Mouse (Mus musculus): ENCODE data around the gene Fbxo46. TPM values are rescaled to one million over a fixed set of nuclear protein-coding genes. Genes with fewer than 3 reads are reported as not detected.
A peak's percentile ranks its signal among the peaks of the same experiment; 100 is the strongest.

Gene Fbxo46
- total and polyA plus RNA-seq, 3 experiments = 10.1 to 13.7 TPM; not detected in 1

DNA sequence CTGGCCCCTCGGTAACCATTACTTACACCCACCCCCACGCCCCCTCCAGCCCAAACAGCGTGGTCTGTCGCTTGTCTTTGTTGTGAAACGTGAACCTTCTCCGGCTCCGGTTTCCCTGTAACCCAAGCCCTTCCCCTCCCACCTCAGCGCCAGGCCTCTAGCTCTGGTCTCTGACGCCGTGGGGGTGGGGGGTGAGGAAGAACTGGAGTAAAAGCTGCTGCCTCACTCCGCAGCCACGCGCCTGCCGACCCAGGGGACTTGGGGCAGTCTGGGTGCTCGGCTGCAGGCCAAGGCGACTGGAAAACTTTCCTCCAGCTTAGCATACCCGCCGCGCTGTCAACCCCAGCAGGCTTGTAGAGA lies 23.9 kb upstream of the Fbxo46 start:
- Histone ChIP-seq H3K9me3 (replicated peaks; ENCODE audit: insufficient read depth, low read length) (no peaks in the 10 kb centered on the region), H3K27me3 (ENCODE audit: control insufficient read depth in 1 of 2, insufficient read depth in 2 of 2, low read length in 2 of 2) (no peaks in the 10 kb centered on the region), H3K4me1 (ENCODE audit: control insufficient read depth in 1 of 2, insufficient read depth in 2 of 2, low read length in 2 of 2) (peaks cover 0 to 9% of the 10 kb centered on the region in 2 experiments; a peak in 3 of 4 replicates), H3K9ac (ENCODE audit: control insufficient read depth, low read depth, low read length, poor library complexity, severe bottlenecking) (peak overlapping the region; percentile 94), H3K79me2 (ENCODE audit: control insufficient read depth, insufficient read depth, low read length, poor library complexity) (peaks cover 8% of the 10 kb centered on the region; the same call in 1 of the 2 replicates), H3K36me3 (ENCODE audit: control insufficient read depth in 1 of 2, insufficient read depth in 2 of 2, low read length in 2 of 2) (no peaks in the 10 kb centered on the region), H3K4me3 (ENCODE audit: control insufficient read depth in 1 of 2, insufficient read depth in 1 of 2, low read depth in 2 of 2, low read length in 2 of 2) (peak overlapping the region; percentile 56 to 72), H3K27ac (ENCODE audit: control insufficient read depth, low read depth, low read length) (no peak overlapping the region)
- no peak for TF ChIP-seq TCF12 (IDR thresholded peaks at IDR 0.05; ENCODE audit: low read depth, low read length)
- TF ChIP-seq USF2 (IDR thresholded peaks at IDR 0.05; ENCODE audit: borderline replicate concordance in 1 of 2, insufficient read depth in 1 of 2, low read depth in 1 of 2, low read length in 2 of 2) = no peak
- no peak for TF ChIP-seq MYB (IDR thresholded peaks at IDR 0.05; ENCODE audit: low read depth, low read length)
- no peak for TF ChIP-seq MYC (IDR thresholded peaks at IDR 0.05; ENCODE audit: low read depth, low read length)
- no peak; the same call in none of the 2 replicates for TF ChIP-seq MXI1 (IDR thresholded peaks at IDR 0.05; ENCODE audit: low read depth, low read length)
- TF ChIP-seq ETS1 (IDR thresholded peaks at IDR 0.05; ENCODE audit: low read depth, low read length) = no peak
- no peak for TF ChIP-seq MAX (IDR thresholded peaks at IDR 0.05; ENCODE audit: low read length)
- peak; percentile 72 for TF ChIP-seq SIN3A (IDR thresholded peaks at IDR 0.05; ENCODE audit: low read length)
- DNase-seq (ENCODE audit: low read depth, low spot score) = peak; percentile 73

DNA sequence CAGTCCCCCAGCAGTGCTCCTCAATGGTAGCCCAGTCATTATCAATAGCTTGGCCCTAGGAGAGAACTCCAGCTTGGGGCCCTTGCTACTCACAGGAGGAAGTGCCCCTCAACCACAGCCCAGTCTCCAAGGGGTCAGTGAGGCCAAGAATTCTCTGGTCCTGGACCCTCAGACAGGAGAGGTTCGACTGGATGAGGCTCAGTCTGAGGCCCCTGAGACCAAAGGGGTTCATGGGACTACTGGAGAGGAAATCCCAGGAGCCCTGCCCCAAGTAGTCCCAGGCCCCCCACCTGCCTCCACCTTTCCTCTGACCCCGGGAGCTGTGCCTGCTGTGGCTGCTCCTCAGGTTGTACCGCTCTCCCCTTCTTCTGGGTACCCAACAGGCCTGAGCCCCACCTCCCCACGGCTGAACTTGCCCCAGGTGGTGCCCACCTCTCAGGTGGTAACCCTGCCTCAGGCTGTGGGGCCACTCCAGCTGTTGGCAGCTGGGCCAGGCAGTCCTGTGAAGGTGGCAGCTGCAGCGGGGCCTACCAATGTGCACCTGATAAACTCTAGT lies 23.2 kb upstream of the Fbxo46 start:
- no peaks in the 10 kb centered on the region for H3K27me3 ChIP-seq (ENCODE audit: control insufficient read depth in 1 of 2, insufficient read depth in 2 of 2, low read length in 2 of 2)

GRCm38 (mm10) chr7:19097217-19097616 lies 22.4 kb upstream of the Fbxo46 start:
- H3K79me2 ChIP-seq (ENCODE audit: control insufficient read depth, insufficient read depth, low read length, poor library complexity) = peaks cover 8% of the 10 kb centered on the region; the same call in 1 of the 2 replicates
- H3K4me3 ChIP-seq (ENCODE audit: control insufficient read depth in 1 of 2, insufficient read depth in 1 of 2, low read depth in 2 of 2, low read length in 2 of 2) = no peak overlapping the region
- no peaks in the 10 kb centered on the region for H3K27me3 ChIP-seq (ENCODE audit: control insufficient read depth in 1 of 2, insufficient read depth in 2 of 2, low read length in 2 of 2)
- no peak overlapping the region for H3K27ac ChIP-seq (ENCODE audit: control insufficient read depth, low read depth, low read length)
- peaks cover 0 to 9% of the 10 kb centered on the region in 2 experiments; a peak in 3 of 4 replicates for H3K4me1 ChIP-seq (ENCODE audit: control insufficient read depth in 1 of 2, insufficient read depth in 2 of 2, low read length in 2 of 2)
- DNase-seq (ENCODE audit: low read depth, low spot score) = no peak
- no peak overlapping the region for H3K9ac ChIP-seq (ENCODE audit: control insufficient read depth, low read depth, low read length, poor library complexity, severe bottlenecking)
- no peaks in the 10 kb centered on the region for H3K9me3 ChIP-seq (replicated peaks; ENCODE audit: insufficient read depth, low read length)
- H3K36me3 ChIP-seq (ENCODE audit: control insufficient read depth in 1 of 2, insufficient read depth in 2 of 2, low read length in 2 of 2) = no peaks in the 10 kb centered on the region
- TF ChIP-seq ZMIZ1 (IDR thresholded peaks at IDR 0.05; ENCODE audit: low read depth, low read length) (no peak), MXI1 (IDR thresholded peaks at IDR 0.05; ENCODE audit: low read depth, low read length) (no peak), MEF2A (IDR thresholded peaks at IDR 0.05; ENCODE audit: extremely low read depth, insufficient replicate concordance, low read depth, low read length, poor library complexity, severe bottlenecking) (no peak), BHLHE40 (IDR thresholded peaks at IDR 0.05; ENCODE audit: borderline replicate concordance, low read depth, low read length) (no peak), POLR2AphosphoS2 (IDR thresholded peaks at IDR 0.05; ENCODE audit: low read length) (no peak)

More for the DNA sequence above, 23.2 kb upstream of the Fbxo46 start:
- no peak for DNase-seq (ENCODE audit: low read depth, low spot score)
- peaks cover 0 to 9% of the 10 kb centered on the region in 2 experiments; a peak in 3 of 4 replicates for H3K4me1 ChIP-seq (ENCODE audit: control insufficient read depth in 1 of 2, insufficient read depth in 2 of 2, low read length in 2 of 2)
- H3K9me3 ChIP-seq (replicated peaks; ENCODE audit: insufficient read depth, low read length) = no peaks in the 10 kb centered on the region
- H3K9ac ChIP-seq (ENCODE audit: control insufficient read depth, low read depth, low read length, poor library complexity, severe bottlenecking) = no peak overlapping the region
- H3K27ac ChIP-seq (ENCODE audit: control insufficient read depth, low read depth, low read length) = no peak overlapping the region
- no peak for TF ChIP-seq ZC3H11A (IDR thresholded peaks at IDR 0.05; ENCODE audit: low read depth, low read length)
- no peak for TF ChIP-seq EP300 (IDR thresholded peaks at IDR 0.05; ENCODE audit: low read depth in 1 of 2, low read length in 2 of 2)
- TF ChIP-seq NELFE (IDR thresholded peaks at IDR 0.05; ENCODE audit: low read depth, low read length) = no peak
- no peak for TF ChIP-seq MYB (IDR thresholded peaks at IDR 0.05; ENCODE audit: low read depth, low read length)
- no peaks in the 10 kb centered on the region for H3K36me3 ChIP-seq (ENCODE audit: control insufficient read depth in 1 of 2, insufficient read depth in 2 of 2, low read length in 2 of 2)
- H3K79me2 ChIP-seq (ENCODE audit: control insufficient read depth, insufficient read depth, low read length, poor library complexity) = peaks cover 8% of the 10 kb centered on the region; the same call in 1 of the 2 replicates
- H3K4me3 ChIP-seq (ENCODE audit: control insufficient read depth in 1 of 2, insufficient read depth in 1 of 2, low read depth in 2 of 2, low read length in 2 of 2) = no peak overlapping the region
